Comparison of ENCODE assay signal across 8 mouse cellular contexts in the genomic region with DNA sequence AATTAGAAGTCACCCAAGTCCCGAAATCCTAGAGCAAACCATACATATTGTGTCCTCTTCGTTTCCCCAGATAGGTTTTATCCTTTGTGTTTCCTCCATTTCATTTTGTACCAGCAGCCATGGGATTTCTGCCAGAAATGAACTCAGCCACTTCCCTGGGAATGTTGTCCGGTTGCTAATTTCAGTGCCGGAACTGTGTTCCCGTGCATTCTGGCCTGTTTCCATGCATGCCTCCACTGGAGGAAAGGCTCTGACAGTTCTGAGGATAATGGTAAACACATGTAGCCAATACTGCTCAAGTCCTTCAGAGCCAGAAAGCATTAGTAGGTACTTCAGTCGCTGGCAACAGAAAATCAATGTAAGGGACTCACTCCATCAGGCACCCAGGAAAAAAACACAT.
DNase-seq lines count a peak whose midpoint lies in the region; ATAC-seq and TF ChIP-seq lines count a peak whose summit lies in the region.
"Had no signal": no experiment of that assay in that cellular context is flagged by ENCODE, and none has a peak within 500 bp of the region (broad histone marks: within the 10 kb centered on the region; RNA-seq: fewer than 3 reads in every experiment).

No protein-coding gene starts in this region.

- intact Hi-C loops in left cerebral cortex, postnatal 4 days (cut with DNase I) = no loop called here
- intact Hi-C loops in left cerebral cortex, adult 2 months (cut with DNase I) = no loop called here

- H3K4me3 ChIP-seq in left cerebral cortex, adult 2 months = no peak overlapping the region
- H3K4me3 ChIP-seq in intestine, embryonic 16.5 days (ENCODE audit: low read length) = no peak overlapping the region
- H3K4me3 ChIP-seq: myocyte had no signal

- no peaks in the 10 kb centered on the region for H3K9me3 ChIP-seq in intestine, embryonic 16.5 days (ENCODE audit: control insufficient read depth, low read length)

- WGBS in intestine, embryonic 16.5 days = 47% methylated on average over 6 of the region's 6 CpGs

- no peak overlapping the region for H3K27ac ChIP-seq in left cerebral cortex, adult 2 months
- no peak overlapping the region for H3K27ac ChIP-seq in intestine, embryonic 16.5 days (ENCODE audit: low read length)

- no peaks in the 10 kb centered on the region for H3K36me3 ChIP-seq in intestine, embryonic 16.5 days (ENCODE audit: control insufficient read depth, insufficient read depth, low read length)

- H3K9ac ChIP-seq in intestine, embryonic 16.5 days (ENCODE audit: low read depth, low read length) = no peak overlapping the region

- ATAC-seq in megakaryocyte, adult 5-6 weeks (ENCODE audit: poor library complexity, severe bottlenecking) = no peak
- no peak for ATAC-seq in intestine, embryonic 16.5 days

- DNase-seq in left cerebral cortex, postnatal 4 days = peak; percentile 39
- DNase-seq in left cerebral cortex, adult 2 months (ENCODE audit: extremely low spot score in 1 of 2, low spot score in 2 of 2) = no peak
- peak; percentile 53 for DNase-seq in cerebellum, adult 8-10 months
- DNase-seq in gastrocnemius, adult 18-20 months (ENCODE audit: low spot score) = peak; percentile 72
- DNase-seq in kidney, postnatal 4 days = peak; percentile 21 to 38

- TF ChIP-seq CTCF in left cerebral cortex, adult 2 months (IDR thresholded peaks at IDR 0.05) = no peak

- no peak overlapping the region for H3K4me2 ChIP-seq in intestine, embryonic 16.5 days (ENCODE audit: low read depth, low read length)

- no peaks in the 10 kb centered on the region for H3K4me1 ChIP-seq in intestine, embryonic 16.5 days (ENCODE audit: control insufficient read depth, insufficient read depth, low read length)

- no peaks in the 10 kb centered on the region for H3K27me3 ChIP-seq in intestine, embryonic 16.5 days (replicated peaks; ENCODE audit: control insufficient read depth, insufficient read depth, low read length)

Comparison
In these comparisons a context has a peak if more than half of its experiments do, and no peak if none do; other contexts are left out.
1. DNase-seq: peak in left cerebral cortex, postnatal 4 days (single experiment), cerebellum, adult 8-10 months (single experiment), gastrocnemius, adult 18-20 months (single experiment) and kidney, postnatal 4 days (2 of 2); none in left cerebral cortex, adult 2 months (0 of 2).